Mouse (Mus musculus): ENCODE measurements at regions not wholly inside any gene's neighbourhood (a gene's known extent, or its start where the extent isn't known, plus 50 kb on each side); places are given as distances from the start of the nearest gene placed in this dataset.

GRCm38 (mm10) chr6:108910330-108910729 is 81.9 kb downstream of the Edem1 start:
- no peak for DNase-seq (ENCODE audit: extremely low spot score)

- no peak for DNase-seq (ENCODE audit: extremely low spot score)
Measured at GRCm38 (mm10) chr6:108912539-108912938, 84.1 kb downstream of the Edem1 start.

- DNase-seq (ENCODE audit: extremely low spot score): no peak
Measured at GRCm38 (mm10) chr6:108919372-108919913, 91.0 kb downstream of the Edem1 start.

- no peak for DNase-seq (ENCODE audit: extremely low spot score)
Measured at GRCm38 (mm10) chr6:108921181-108921580, 92.7 kb downstream of the Edem1 start.

- no peak for DNase-seq (ENCODE audit: extremely low spot score)
Measured at GRCm38 (mm10) chr6:108922564-108922963, 94.1 kb downstream of the Edem1 start.

- DNase-seq (ENCODE audit: extremely low spot score): no peak
Measured at GRCm38 (mm10) chr6:108928981-108929380, 100.5 kb downstream of the Edem1 start.

GRCm38 (mm10) chr6:108938646-108939045 is 110.2 kb downstream of the Edem1 start:
- no peak for DNase-seq (ENCODE audit: extremely low spot score)

GRCm38 (mm10) chr6:108942288-108942687 is 113.8 kb downstream of the Edem1 start:
- DNase-seq (ENCODE audit: extremely low spot score): no peak

- DNase-seq (ENCODE audit: extremely low spot score): no peak
Measured at GRCm38 (mm10) chr6:108952389-108952788, 123.9 kb downstream of the Edem1 start.

GRCm38 (mm10) chr6:108962810-108963209 is 134.4 kb downstream of the Edem1 start:
- no peak for DNase-seq (ENCODE audit: extremely low spot score)

GRCm38 (mm10) chr6:108963295-108963694 is 134.9 kb downstream of the Edem1 start:
- peak; percentile 44 for DNase-seq (ENCODE audit: extremely low spot score)

- no peak for DNase-seq (ENCODE audit: extremely low spot score)
Measured at GRCm38 (mm10) chr6:108969477-108970176, 141.2 kb downstream of the Edem1 start.

- no peak for DNase-seq (ENCODE audit: extremely low spot score)
Measured at GRCm38 (mm10) chr6:108971415-108972089, 143.1 kb downstream of the Edem1 start.

GRCm38 (mm10) chr6:108973701-108974100 is 145.3 kb downstream of the Edem1 start:
- no peak for DNase-seq (ENCODE audit: extremely low spot score)

- DNase-seq (ENCODE audit: extremely low spot score): no peak
Measured at GRCm38 (mm10) chr6:108989506-108989905, 161.1 kb downstream of the Edem1 start.

- DNase-seq (ENCODE audit: extremely low spot score): no peak
Measured at GRCm38 (mm10) chr6:108993743-108994142, 165.3 kb downstream of the Edem1 start.

- no peak for DNase-seq (ENCODE audit: extremely low spot score)
Measured at GRCm38 (mm10) chr6:109004443-109004842, 176.0 kb downstream of the Edem1 start.

- DNase-seq (ENCODE audit: extremely low spot score): no peak
Measured at GRCm38 (mm10) chr6:109009364-109009763, 180.9 kb downstream of the Edem1 start.

- DNase-seq (ENCODE audit: extremely low spot score): no peak
Measured at GRCm38 (mm10) chr6:109009793-109010192, 181.4 kb downstream of the Edem1 start.

- DNase-seq (ENCODE audit: extremely low spot score): no peak
Measured at GRCm38 (mm10) chr6:109019731-109020130, 191.3 kb downstream of the Edem1 start.
